Mouse (Mus musculus) left cerebral cortex, postnatal 25 days (tissue): Measurements from ENCODE around the gene Pparg. TPM values are rescaled to one million over a fixed set of nuclear protein-coding genes. Genes with fewer than 3 reads are reported as not detected.
A peak's percentile ranks its signal among the peaks of the same experiment; 100 is the strongest.

Experiments used
- DNase-seq, 2 experiments: peaks; one replicate each; pipeline ENCODE4 v3.0.0; 2022; ENCODE audit warnings: low spot score in 2 of 2, mixed read lengths in 1 of 2
- intact Hi-C: fragments of 180-260 bp; cut with DNase I; formaldehyde crosslinking; loops from one replicate; pipeline ENCODE4 v1.15.1; 2025
- total RNA-seq, 2 experiments: library from RNA; stranded (reverse); gene quantifications; 2 replicates each; pipeline ENCODE4 v1.2.3; 2021

The Pparg gene
- total RNA-seq, 2 experiments from 2014 or later: 5.5 to 6.2 TPM

DNA sequence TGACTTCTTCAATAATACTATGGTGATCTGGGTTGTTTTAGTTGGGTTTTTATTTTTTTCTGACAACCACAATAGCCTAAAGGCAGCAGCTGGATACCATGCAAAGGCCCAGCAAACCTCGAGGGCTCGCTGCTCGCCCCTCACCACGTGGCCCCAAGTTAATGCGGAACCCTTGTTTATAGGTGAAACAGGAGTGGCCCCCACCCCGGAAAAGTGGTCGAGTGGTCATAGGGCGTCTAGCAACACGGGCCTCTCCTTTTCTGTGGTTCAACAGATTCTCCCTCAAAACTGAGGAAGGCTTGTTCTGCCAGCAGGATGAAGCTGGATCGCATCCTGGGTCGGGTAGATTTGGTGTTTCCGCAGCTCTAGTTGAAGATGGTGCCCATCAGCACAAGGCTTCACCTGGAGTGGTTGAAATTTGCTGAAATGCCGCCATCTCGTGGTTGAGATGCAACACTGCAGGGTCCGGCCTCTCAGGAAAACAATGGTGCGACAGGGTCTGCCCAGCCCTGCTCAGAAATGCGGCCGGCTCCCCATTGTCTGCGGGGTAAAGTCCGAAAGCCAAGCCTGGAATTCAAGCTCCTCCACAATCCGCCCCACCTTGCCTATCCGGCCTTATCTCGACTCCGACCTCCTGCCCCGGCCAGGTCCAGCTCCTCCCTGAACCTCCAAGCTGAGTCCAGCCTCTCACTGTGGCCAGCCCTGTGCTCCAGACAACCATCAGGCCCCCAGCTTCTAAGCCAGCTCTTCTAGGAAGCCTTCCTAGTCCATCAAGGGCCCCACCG, 178.1 kb downstream of the Pparg start:
- intact Hi-C loops: loop anchor here (2.0 to 10.0 kb wide), 4 partner anchors 174 to 492 kb away; partner anchors contain the start of genes Gm17482 and Pparg
- DNase-seq: peak; percentile 80 to 83

Other genes starting within 250 kb of the Pparg start
- 100 to 1,000 TPM; 471 to 488 TPM for gene Syn2, start 226.0 kb upstream of the Pparg start, total RNA-seq
- not detected for gene Gm17482, start 133.6 kb upstream of the Pparg start, total RNA-seq
- gene Timp4, start 108.7 kb upstream of the Pparg start, total RNA-seq: 10 to 100 TPM; 16.2 to 21.2 TPM
- 10 to 100 TPM; 22.0 to 23.2 TPM for gene Tsen2, start 183.7 kb downstream of the Pparg start, total RNA-seq
- gene Mkrn2os, start 231.6 kb downstream of the Pparg start, total RNA-seq: not detected
- 10 to 100 TPM; 33.2 to 36.7 TPM for gene Mkrn2, start 241.0 kb downstream of the Pparg start, total RNA-seq